Mouse (Mus musculus) CD4-positive, CD25-positive, alpha-beta regulatory T cell, adult 4 months (primary cell): ENCODE results near the gene Lbh. TPM values are rescaled to one million over a fixed set of nuclear protein-coding genes. Genes with fewer than 3 reads are reported as not detected.
A peak's percentile ranks its signal among the peaks of the same experiment; 100 is the strongest.

Experiments
- ATAC-seq: one replicate; pipeline ENCODE4 v1.8.0; 2017
- polyA plus RNA-seq, 2 experiments: library from polyadenylated mRNA; unstranded; fragments of 100-300 nt; shearing (Covaris generic); gene quantifications; one replicate each; pipeline ENCODE4 v1.2.1; 2017

The Lbh gene
- 10 to 100 TPM; 22.7 to 38.5 TPM for polyA plus RNA-seq

DNA sequence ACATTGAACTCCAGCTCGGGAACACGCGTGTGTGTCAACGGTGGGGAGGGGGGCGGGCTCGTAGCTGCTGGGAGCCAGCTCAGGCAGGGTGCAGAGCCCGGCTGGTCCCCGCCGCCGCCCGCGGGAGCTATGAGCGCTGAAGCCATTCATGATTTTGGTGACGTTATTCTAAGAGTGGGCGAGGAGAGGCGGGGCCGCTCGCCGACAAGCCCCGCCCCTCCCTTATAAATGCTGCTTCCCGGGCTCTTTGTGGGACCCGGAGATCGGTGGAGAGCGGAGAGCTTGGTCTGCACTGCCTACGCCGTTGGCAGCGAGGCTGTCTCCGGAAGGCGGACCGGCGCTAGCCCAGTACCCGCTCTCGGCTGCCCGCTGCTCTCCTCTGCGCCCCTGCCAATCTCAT lies at the start of gene Lbh:
Gene Lbh, plus strand, starts transcription at position 253 of the 400 bp plus-strand sequence.
- peak; percentile 64 for ATAC-seq

DNA sequence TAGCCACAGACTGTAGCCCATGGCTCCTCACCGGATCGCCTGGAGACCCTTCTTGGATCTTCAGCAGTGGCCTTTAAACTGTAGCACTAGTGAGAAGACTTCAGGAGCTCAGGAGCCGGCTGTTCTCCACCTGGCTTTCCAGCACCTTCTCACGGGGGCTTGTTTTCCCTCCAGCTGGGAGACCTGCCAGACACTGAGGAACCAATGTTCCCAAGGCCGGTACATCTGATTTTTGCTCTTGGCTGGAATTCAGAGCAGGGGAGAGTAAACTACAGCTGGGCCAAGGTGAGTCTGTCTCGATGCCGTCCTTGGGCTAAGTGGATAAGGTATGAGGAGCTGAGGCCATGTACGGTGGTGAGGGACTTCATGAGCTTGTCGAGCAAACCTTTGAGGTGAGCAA lies 39.1 kb upstream of the Lbh start:
- no peak for ATAC-seq

DNA sequence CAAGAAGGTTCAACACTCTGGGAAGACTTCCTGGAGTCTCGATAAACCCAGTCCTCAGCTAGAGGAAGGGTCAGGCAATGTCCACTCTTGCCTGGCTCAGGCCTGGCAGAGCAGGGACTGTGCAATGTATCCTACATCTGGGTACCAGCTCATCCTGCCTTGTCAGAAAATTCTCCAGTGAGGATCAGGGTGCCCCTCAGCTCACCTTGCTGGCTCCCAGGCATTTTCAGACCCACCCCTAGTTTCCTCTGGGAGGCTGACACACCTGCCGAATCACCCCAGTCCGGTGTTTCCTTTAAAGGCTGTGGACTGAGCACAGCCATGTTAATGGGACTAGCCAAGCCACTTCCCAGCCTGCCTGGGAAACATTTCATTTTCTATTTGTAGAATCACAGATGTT lies 37.9 kb upstream of the Lbh start:
- ATAC-seq, result no peak

DNA sequence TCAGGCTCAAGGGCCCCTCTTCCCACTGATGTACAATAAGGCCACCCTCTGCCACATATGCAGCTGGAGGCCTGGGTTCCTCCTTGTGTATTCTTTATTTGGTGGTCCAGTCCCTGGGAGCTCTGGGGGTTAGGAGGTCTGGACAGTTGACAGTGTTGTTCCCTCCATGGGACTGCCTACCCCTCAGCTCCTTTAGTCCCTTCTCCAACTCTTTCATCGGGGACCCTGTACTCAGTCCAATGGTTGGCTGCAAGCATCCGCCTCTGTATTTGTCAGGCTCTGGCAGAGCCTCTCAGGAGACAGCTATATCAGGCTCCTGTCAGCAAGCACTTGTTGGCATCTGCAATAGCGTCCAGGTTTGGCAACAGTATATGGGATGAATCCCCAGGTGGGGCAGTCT lies 37.1 kb upstream of the Lbh start:
- no peak for ATAC-seq

DNA sequence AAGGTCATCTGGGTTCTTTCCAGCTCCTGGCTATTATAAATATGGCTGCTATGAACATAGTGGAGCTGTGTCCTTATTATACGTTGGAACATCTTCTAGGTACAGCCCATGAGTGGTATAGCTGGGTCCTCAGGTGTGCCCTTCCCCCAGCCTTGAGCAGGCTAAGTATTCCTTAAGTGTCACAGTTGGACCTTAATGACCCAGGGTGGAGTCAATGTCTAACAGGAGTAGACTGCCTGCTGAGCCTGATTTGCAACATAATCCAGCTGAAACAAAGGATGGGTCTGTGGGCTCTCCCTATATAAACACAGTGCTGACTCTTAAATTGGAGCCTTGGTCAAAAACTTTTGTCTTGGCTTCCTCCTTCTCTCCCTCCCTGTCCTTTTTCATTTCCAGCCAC lies 36.3 kb upstream of the Lbh start:
- no peak for ATAC-seq

DNA sequence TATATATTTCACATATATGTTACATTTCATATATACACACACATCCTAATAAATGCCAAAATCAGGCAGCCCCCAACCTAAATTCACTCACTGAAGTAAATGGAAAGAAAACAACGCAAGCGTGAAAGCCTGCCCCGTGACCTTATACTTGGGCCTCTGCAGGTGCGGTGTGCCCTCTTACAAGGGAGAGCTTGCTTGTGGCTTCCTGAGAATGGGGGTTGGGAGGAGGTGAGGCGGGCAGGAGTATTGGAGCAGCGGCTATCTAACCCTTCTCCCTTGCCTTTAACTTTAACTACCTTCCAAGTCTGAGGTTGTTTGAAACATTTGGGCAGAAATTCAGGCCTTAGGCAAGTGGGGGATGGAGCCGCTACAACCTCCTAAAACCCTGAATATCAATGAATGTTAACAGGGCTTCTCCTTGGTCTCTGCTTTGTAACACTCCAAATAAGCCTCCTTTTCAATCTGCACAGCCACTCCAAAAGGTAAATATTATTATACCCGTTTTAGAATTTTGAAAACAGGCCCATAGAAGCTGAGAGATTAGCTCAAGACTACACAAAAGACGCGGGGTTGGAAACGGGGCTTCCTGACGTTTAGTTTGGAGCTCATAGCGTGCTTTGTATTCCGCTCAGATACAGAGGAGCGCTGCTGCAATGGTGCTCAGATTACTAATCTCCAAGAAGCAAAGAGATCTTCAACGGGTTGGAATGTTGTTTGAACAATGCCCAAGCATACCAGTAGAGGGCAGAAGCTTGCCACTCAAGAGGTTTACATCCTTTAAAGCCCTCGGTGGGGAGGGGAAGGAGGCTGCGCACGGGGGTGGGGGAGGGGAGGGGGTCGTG lies 28.3 kb upstream of the Lbh start:
- ATAC-seq, result peak; percentile 87

DNA sequence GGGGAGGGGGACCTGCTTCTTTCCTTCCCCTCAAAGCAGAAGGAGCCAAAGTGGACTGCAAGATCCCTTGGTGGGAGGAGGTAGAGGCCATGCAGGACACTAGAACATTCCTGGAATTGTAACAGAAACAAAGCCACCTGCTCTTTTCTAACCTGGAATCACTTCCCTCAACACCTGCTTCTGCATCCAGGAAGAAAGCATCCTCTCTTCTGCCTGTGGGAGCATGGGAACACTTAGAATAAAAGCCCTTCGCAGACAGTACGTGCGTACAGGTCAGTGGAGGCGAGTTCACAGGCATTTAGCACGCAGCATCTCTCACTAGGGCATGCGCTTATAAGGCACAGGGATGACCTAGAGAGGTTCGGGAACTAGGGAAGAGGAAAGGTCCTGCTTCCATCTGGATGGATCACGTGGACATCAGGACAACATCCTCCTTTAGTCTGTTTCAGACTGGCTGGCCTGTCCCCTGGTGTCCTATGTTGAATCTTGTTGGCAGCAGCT lies 27.7 kb upstream of the Lbh start:
- ATAC-seq, result no peak

DNA sequence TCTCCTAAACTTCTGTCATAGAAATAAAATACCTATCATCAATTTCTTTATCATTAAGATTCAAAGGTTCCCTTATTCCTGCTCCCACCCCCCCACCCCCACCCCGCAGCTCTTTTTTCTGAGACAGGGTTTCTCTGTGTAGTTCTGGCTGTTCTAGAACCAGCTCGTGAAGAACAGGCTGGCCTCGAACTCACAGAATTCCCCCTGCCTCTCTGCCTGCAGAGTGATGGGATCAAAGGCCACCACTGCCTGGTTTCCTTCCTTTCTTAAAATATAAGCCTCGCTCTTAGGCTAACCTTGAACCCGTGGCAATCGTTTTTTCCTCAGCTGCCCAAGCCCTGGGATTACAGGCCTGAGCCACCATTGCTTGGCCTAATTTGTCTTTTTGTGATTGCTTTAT lies 26.5 kb upstream of the Lbh start:
- ATAC-seq, result no peak

DNA sequence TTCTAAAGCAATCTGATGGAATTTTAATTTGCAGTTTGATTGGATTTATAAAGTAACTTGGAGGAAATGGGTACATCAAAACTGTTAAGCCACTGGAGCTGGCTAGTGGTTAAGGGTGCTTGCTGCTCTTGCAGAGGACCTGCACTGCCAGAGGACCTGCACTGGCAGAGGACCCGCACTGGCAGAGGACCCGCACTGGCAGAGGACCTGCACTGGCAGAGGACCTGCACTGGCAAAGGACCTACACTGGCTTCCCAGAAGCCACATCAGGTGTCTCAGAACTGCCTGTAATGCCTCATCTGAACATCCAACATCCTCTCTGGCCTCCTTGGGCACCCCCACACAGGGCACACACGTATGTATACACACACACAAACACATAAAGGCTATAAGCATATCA lies 22.6 kb upstream of the Lbh start:
- ATAC-seq, result no peak

DNA sequence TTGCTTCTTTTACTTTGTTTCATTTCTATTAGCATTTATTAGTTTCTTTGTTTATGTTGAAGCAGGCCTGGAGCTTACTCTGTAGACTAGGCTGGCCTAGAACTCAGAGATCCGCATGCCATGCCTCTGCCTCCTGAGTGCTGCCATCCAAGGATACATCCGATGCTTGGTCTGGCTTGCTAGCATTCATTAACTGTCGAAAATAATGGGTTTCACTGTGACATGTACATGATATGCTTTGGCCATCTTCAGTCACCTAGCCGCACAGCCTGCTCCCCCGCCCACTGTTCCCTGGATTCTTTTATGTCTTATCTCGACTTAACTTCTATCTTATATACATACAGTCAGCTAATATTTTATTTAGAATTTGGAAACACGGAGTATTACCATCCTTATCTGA lies 21.0 kb upstream of the Lbh start:
- no peak for ATAC-seq

DNA sequence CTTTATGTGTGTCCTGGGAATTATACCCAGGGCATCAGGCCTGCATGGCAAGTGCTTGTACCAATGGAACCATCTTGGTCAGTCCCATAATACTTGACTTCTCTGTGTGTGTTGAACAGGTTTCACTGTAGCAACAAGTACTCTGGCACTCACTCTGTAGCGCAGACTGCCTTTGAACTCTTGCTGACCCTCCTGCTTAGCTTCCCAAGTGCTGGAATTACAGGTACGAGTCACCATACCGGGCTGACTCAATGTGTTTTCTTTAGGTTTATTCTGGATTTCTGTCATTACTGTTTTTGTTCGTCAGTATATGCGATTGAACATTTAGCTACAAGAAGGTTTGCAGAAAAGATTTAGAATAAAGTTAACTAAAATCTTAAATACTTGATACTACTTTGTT lies 20.1 kb upstream of the Lbh start:
- ATAC-seq, result no peak

DNA sequence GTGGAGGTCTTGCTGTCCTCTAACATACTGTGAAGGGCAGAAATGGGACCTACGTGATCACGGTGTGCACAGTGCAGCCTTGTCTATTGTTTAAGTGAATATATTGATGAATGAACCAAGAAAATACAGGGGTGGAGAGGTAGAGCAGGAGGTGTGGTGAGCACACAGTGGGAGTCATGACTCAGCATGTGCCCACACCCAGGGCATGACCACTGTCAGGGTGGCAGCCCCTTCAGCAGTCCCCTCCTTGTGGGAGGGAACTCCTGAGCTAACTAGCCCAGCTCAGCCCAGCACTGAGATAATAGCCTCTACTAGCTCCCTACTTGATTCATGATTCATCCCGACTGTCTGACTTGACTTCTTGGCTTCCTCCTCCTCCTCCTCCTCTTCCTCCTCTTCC lies 19.3 kb upstream of the Lbh start:
- no peak for ATAC-seq

DNA sequence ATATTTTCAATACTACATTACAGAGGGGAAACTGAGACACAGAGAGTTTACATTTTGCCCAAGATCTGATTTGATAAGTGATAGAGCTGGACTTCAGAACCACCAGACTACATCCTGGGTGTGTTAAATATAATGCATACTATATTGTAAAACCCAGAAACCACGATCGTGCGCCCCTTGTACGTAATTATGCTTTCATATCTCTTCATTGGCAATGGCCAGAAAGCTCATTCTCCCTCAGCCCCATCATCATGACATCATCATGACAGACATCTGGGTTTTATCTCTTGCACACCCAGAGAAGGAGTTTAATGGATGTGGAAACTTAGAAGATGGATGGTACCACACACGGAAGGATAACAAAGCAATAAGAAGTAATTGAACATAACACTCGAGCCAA lies 17.1 kb upstream of the Lbh start:
- ATAC-seq, result no peak

DNA sequence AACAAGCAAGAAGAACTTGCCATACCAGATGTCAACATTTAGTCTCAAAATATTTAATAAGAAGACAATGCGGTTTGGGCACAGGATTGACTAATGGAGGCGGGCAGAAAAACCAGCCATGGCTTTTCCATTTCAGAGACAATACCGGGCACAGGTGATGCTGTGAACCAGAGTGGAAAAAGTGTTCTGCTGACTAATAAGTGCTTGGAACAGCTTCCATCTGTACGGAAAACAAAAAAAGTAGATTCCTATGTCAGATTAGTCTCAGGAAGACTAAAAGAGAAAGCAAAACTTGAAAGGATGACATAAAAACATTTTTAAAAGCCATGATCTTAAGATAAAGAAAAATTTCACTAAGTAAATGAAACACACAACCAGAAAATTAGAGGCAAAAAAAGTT lies 16.4 kb upstream of the Lbh start:
- ATAC-seq, result peak; percentile 80

DNA sequence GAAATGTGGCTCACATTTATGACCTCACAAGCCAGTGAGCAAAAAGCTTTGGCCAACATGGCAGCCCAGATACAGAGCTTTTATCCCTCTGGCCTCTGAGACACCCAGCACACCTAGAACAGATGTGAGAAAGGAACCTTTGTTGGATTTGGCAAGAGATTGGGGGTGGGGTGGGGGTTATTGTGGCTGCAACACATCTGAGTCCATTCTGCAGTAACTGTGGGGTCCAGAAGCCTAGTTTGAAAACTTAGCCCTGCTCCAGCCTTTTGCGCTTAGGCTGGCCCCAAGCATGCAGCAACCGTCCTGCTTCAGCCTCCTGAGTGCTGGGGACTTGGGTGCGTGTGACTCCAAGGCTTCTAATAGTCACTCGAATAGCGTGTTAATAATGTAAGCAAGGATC lies 14.8 kb upstream of the Lbh start:
- no peak for ATAC-seq

DNA sequence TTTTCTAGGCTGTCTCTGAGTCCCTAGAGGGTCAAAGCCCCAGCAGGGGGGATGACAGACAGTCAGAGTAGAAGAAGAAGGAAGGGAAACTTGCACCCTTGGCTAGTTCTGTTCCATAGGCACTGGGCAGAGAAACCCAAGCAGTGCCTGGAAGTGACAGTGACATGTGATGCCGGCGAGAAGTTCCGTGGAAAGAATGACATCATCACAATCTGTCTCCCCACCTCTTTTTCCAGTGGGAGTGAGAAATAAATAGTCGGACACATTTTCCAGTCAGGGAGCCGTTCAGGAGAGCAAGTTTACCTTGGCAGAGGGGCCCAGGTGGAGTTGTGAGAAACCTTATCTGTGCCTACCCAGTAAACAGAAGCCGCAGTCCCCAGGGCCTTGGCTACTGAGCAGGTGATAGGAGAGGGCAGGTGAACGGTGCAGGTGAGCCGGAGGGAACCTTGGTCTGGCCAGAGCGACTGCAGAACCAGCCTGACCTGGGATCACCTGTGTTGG lies 14.1 kb upstream of the Lbh start:
- peak; percentile 19 for ATAC-seq

DNA sequence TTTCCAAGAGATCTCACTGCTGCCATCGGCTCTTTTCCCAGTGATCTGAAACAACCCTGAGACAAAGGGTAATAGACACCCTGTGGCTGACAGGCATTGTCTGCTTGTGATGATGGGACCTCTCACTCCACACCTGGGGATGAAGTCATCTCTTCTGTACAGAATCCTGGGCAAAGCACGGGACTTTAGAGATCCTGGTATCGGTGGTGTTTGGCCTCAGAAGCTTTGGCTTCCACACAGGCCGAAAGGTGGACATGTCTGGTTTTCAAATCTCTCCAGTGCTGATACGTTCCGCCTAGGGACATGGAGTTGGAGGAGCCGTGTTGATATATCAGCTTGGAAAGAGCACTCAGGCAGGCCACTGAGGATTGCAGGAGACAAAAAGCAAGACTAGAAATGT lies 13.2 kb upstream of the Lbh start:
- no peak for ATAC-seq

DNA sequence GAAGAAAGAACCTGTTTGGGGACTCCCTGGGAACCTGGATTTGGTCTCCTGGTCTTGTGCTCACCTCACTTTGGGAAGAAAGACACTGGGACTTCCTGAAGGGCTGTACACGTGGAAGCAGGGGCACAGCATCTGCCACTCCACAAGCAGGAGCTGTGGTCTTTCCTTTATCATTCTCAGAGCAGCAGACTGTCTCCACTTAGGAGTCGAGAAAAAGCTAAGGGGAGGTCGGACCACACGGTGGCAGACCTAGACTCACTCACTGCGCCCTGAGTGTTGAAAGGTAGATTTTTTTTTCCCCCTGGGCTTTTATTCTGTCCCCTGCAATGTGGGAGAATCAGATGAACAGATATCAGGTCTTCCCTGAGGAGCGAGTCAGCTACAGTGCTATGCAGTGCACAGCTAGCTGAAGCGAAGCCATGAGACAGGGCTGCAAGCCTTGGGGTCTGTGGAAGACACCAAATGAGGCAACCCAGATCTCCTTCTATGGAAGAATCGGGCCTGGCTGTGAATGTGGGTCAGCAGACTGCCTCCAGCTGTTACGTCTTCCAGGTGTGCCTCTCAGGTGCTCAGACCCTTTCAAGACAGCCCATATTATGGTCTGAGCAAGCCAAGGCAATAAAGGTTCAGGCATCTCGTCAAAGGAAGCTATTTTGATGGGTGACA lies 11.7 kb upstream of the Lbh start:
- ATAC-seq, result no peak

DNA sequence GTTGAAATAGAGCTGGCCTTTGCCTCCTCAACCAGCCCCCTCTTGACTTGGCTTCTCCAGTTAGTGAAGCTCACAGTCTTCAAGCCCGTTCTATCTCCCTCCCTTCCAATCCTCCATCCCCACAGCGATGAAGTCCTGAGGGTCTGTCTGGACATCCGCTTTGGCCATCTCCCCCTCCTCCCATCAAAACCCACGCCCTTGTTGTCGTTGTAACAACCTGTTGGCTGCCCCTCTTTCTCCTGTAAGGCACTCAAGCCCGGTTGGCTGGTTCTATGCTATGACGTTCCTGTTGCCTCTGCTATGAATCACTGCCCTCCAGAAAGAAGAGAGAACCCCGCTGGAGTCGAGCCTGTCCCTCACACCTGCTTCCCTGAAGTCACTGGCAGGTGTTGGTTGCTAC lies 10.9 kb upstream of the Lbh start:
- ATAC-seq, result no peak

DNA sequence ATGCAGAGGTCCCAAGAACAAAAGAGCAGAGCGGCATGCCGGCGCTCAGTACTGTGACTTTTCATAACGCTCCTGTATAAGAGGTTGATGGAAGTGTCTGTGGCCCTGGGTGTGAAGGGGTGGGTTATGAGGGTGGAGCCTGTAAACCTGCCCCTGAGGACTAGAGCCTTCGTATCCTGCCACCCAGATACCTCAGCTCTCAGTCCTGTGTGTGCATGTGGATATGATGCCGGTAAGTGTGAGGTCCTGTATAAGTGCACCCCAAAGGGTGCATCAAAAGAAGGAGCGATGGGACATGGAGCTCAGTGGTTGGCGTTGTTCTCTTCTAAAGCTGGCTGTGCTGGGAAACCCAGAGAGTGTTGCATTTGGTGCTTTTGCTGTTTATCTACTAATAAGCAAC lies 10.3 kb upstream of the Lbh start:
- no peak for ATAC-seq

DNA sequence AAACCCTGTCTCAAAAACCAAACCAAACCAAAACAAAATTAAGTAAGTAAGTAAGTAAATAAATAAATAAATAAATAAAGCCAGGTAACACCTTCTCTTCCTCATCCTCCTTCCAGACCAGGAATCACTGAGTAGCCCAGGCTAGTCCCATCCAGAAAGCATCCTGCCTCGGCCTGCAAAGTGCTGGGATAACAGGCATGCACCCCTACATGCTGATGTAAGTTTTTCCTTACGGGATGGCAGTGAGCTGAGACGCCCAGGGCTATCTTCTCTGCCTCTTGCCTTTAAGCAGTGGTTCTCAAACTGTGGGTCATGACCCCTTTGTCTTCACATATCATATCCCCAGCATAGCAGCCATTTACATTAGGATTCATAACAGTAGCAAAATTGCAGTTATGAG lies 9.5 kb upstream of the Lbh start:
- ATAC-seq, result no peak

DNA sequence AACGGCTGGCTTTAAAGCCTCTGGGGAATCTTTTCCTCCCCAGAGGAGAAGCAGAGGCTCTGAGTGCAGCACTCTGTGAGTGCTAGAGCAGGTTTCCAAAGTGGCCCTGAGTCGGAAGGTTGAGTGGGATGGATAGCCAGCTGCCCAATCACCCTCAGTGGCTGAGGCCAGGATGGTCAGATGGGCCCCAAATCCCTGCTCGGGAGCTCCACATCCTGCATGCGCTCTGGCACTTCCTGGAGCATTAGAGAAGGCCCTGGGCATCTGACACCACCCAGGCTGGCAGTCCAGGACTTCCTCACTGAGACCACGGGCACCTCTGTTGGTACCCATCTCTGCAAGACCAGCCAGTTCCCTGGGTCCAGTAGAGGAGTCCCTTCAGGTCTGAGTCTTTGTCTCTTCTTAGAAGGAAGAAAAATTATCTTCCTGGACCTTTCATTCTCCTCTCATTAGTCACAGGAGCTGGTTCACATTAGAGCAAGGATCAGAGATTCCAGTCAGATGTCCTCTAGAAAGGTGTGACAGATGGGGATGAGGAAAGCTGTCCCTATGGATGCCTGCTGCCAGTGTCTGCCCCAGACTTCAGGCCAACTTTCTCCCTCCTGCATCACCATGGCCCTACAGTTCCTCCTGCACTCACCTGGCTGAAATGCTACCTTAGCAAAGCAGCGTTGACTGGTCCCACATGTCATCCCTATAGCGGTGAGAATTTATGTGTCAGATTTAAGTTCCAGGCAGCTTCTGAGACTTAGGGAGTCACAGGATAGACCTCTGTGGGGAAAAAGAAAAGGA lies 8.8 kb upstream of the Lbh start:
- no peak for ATAC-seq

DNA sequence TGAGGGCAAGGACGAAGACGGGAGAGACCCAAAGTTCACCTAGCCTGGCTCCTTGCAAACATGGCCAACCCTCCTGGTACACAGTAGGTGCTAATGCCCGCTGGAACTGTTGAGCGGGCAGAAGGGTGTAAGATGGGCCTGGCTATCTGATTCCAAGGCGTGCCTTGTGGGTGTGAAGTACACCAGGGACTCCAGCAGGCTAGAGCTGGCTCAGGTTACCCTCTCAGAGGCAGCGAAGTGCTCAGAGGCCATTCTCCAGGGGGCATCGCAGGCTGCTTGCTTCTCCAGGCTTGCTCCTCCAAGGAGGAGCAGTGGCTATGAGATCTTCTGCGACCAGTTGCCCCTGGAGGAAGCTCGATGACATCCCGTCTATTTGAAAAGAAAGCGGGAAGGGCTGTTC lies 6.8 kb upstream of the Lbh start:
- ATAC-seq, result no peak
